Mouse (Mus musculus) olfactory bulb, adult 2 months (tissue): ENCODE measurements around the gene Ehf. TPM values are rescaled to one million over a fixed set of nuclear protein-coding genes. Genes with fewer than 3 reads are reported as not detected.
A peak's percentile ranks its signal among the peaks of the same experiment; 100 is the strongest.

Experiments
- H3K27ac ChIP-seq: fragments of 200-500 bp; 2 replicates; pipeline ENCODE4 v1.5.1; 2012; ENCODE audit warnings: low read depth, low read length; ENCODE audit not compliant: insufficient read depth
- H3K4me1 ChIP-seq: fragments of 200-500 bp; 2 replicates; pipeline ENCODE4 v1.6.1; 2012; ENCODE audit warnings: low read length; ENCODE audit not compliant: control insufficient read depth, insufficient read depth
- H3K4me3 ChIP-seq: fragments of 200-500 bp; 2 replicates; pipeline ENCODE4 v1.5.1; 2012; ENCODE audit warnings: mild to moderate bottlenecking, low read depth, low read length, moderate library complexity; ENCODE audit not compliant: insufficient read depth
- CTCF ChIP-seq: fragments of 200-500 bp; IDR thresholded peaks from 2 replicates; pipeline ENCODE4 v1.5.1; 2012; ENCODE audit warnings: low read depth, mild to moderate bottlenecking, low read length, moderate library complexity; ENCODE audit not compliant: insufficient read depth
- POLR2A ChIP-seq: fragments of 200-500 bp; IDR thresholded peaks from 2 replicates; pipeline ENCODE4 v1.6.1; 2012; ENCODE audit warnings: mild to moderate bottlenecking, low read depth, low read length, moderate library complexity; ENCODE audit not compliant: insufficient read depth
- WGBS: fragments of 180-500 bp; shearing (Covaris S2); methylation state at CpG from one replicate; pipeline ENCODE4 v1.1.7; 2018; 5-methylcytosine and 5-hydroxymethylcytosine counted together
- polyA plus RNA-seq: library from polyadenylated mRNA; stranded (reverse); fragments of >200 nt; gene quantifications from 2 replicates; pipeline ENCODE4 v1.2.4, GENCODE M21; 2012; ENCODE audit warnings: low replicate concordance; ENCODE audit not compliant: missing spikeins, insufficient read depth, insufficient read length

Ehf gene
- not detected in 2 replicates for polyA plus RNA-seq

DNA sequence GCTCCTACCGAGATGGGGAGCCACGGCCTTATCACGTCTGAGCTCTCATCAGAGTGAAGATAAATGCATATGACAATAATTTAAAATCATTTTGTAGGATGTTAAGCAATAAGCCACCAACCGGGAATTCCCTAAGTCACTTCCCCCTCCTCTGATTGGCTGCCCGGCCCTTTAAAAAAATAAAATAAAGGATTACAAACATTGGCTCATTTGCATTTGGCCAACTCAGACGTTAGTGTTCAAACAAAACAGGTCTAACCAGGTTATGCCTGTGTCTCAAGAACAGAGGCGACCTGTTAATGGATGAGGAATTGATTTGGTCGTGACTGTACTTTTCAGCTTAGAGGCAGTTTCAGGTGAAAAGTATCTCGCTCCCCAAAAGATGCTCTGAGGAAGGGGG, at the start of gene Ehf:
Gene Ehf, minus strand, starts transcription at position 147 of the 400 bp plus-strand sequence.
- WGBS, result 83% methylated on average over 9 of the region's 9 CpGs
- Histone ChIP-seq H3K27ac (no peak within 1 kb of the TSS), H3K4me1 (no peaks in the 10 kb centered on the region), H3K4me3 (no peak within 1 kb of the TSS)
- TF ChIP-seq POLR2A, result no peak
- no peak for TF ChIP-seq CTCF

DNA sequence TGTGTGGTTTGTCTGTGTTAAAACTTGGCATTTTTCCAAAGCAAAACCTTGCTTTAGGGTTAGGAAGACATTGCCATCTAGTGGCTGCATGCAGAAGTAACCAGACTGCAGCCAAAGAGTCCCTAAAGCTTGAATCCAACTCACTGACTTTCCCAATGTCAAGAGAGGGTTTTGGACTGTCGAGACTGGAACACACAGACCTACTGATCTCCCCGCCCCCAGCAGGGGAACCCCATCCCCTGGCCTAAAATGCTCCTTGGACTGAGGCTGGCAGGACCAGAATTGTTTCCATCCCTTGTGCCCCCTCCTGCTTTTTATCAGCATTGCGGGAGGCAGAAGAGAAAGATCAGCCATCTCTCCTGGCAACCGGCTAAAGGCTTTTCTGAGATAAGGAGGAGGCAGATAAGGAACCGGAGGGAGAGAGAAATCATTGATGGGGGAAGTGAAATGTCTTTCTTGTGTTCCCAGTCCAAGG, 44.4 kb upstream of the Ehf start:
- H3K4me1 ChIP-seq, result peaks cover 2% of the 10 kb centered on the region; the same call in 1 of the 2 replicates
- no peak for TF ChIP-seq POLR2A
- TF ChIP-seq CTCF, result peak; percentile 29; the same call in 1 of the 2 replicates
- H3K4me3 ChIP-seq, result no peak overlapping the region
- 8% methylated on average over 5 of the region's 5 CpGs for WGBS
- no peak overlapping the region for H3K27ac ChIP-seq

DNA sequence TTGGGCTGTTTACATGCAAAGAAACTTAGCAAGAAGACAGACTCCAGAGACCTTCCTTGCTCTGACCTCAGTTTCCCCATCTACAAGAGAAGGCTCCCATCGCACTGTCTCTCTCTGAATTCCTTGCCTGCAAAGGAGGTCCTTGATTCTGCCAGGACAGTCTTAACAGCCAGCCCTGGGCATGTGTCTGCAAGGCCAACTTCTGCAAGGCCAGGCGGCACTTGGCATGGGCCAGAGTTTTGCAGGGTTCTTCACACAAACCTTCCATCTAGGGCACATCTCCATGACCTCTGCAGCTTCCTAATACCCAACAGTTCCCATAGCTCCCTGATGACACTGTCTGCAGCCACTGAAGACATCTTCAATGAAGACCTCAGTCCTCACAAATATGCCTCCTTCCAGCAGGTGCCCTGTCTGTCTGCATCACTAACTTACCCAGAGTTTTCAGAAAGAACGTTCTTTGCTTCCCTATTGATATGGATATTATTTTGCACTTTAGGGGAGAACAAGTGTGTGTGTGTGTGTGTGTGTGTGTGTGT, 43.7 kb upstream of the Ehf start:
- Histone ChIP-seq H3K4me3 (no peak overlapping the region), H3K27ac (no peak overlapping the region), H3K4me1 (peaks cover 2% of the 10 kb centered on the region; the same call in 1 of the 2 replicates)
- WGBS, result 72% methylated on average over 3 of the region's 3 CpGs
- TF ChIP-seq POLR2A, result no peak
- TF ChIP-seq CTCF, result no peak

DNA sequence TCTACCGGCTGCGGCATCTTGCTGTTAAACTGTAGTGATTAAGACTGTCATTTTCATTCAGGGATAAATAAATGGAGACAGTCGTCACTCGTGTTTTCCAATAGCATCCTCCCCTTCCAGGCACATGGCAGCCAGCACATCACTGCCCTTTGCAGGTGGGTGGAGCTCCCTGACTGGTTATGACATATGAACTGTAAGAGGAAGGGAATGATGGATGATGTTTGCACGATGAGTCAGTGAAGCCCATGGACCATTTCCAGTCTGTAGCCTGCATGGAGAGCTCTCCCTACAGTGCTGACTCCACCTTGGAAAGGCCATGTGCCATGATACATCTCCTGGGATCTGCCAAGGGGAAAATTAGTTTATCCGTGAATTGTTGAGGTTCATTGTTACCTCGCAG, 40.5 kb upstream of the Ehf start:
- TF ChIP-seq POLR2A (no peak), CTCF (no peak)
- peaks cover 2% of the 10 kb centered on the region; the same call in 1 of the 2 replicates for H3K4me1 ChIP-seq
- H3K4me3 ChIP-seq, result no peak overlapping the region
- WGBS, result 84% methylated on average over 7 of the region's 7 CpGs
- no peak overlapping the region for H3K27ac ChIP-seq

DNA sequence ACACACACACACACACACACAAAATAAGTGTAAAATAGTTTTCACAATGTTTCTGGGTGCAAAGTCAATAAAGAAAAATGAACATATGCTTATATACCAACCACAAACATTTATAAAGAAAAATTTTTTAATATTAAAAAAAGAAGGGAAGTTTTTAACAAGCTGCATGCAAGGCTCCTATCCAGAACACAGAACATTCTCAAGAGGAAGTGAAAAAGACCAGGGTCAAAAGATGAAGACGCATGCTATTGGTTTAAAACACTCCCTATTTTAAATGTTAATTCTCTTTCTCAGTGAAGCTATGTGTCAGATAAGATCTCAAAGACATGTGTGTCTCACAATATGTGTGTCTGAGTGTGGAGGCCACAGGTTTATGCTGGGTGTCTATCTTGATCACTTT, 39.0 kb upstream of the Ehf start:
- Histone ChIP-seq H3K27ac (no peak overlapping the region), H3K4me3 (no peak overlapping the region), H3K4me1 (no peaks in the 10 kb centered on the region)
- WGBS, result 93% methylated on average over 1 of the region's 1 CpGs
- no peak for TF ChIP-seq POLR2A
- TF ChIP-seq CTCF, result no peak

DNA sequence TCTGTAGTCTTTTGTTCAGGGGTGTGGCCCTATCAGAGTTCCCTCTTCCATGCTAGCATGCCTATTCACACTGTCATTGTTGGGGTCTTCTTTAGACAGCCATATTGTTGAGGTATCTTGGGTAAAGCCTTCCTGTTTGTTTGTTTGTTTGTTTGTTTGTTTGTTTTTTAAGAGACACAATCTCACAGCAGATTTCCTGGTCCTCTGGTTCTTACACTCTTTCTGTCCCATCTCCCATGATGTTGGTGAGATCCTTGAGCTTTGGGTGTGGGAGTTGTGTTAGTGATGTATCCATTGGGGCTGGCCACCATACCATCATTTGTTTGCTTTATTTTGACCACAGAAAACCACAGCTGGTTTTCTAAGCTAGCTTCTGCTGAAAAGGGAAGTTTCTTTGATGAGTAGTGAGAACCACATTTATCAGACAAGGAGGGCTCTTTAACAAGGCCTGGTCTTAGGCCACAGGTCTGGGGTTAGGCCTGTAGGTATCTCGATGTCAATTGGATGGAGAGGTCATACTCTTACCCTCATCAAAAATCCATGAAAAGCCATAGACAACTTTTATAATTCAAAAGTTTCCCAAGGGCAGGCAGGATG, 38.4 kb upstream of the Ehf start:
- H3K27ac ChIP-seq, result no peak overlapping the region
- WGBS, result 97% methylated on average over 1 of the region's 1 CpGs
- no peak for TF ChIP-seq CTCF
- TF ChIP-seq POLR2A, result no peak

DNA sequence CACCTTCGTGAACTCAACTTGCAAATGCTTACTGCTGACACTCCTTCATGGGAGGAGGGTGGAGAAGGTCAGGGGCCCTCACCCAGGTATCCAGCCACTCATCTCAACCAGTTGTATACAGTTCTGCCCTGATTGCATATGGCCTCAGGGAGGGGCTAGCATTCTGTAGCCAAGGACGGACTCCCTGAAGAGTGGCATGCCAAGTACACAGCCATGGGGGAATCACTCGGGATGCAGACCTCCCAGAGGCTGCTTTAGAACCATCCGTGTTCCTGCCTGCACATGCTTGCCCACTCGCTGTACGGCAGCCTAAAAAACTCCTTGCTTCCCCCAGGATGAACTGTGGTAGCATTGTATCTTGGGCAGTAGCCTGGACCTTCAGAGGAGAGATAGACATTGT, 35.6 kb upstream of the Ehf start:
- Histone ChIP-seq H3K4me1 (no peaks in the 10 kb centered on the region), H3K27ac (no peak overlapping the region), H3K4me3 (no peak overlapping the region)
- TF ChIP-seq POLR2A, result no peak
- TF ChIP-seq CTCF, result no peak
- 89% methylated on average over 6 of the region's 6 CpGs for WGBS

More for the DNA sequence above, 38.4 kb upstream of the Ehf start:
- H3K4me1 ChIP-seq, result no peaks in the 10 kb centered on the region
- H3K4me3 ChIP-seq, result no peak overlapping the region

DNA sequence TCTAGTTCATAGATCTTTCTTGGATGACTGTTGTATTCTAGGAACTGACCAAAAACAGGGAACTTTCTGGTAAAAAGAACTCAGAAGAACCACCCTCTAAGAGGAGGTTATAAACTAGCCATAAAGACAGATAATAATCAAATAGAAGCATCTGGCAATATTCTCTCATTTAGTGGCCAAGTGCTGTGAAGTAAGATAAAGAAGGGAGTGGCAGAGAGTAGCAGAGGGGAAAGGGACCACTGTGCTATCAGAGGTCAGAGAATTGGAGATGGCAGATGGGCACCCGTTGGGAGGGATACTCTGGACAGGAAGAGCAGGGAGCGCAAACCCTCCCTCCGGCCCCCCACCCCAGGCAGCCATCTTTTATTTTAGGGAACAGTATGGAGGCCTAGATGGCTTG, 34.3 kb upstream of the Ehf start:
- TF ChIP-seq CTCF (no peak), POLR2A (no peak)
- Histone ChIP-seq H3K4me3 (no peak overlapping the region), H3K4me1 (no peaks in the 10 kb centered on the region), H3K27ac (no peak overlapping the region)
- 94% methylated on average over 3 of the region's 3 CpGs for WGBS

DNA sequence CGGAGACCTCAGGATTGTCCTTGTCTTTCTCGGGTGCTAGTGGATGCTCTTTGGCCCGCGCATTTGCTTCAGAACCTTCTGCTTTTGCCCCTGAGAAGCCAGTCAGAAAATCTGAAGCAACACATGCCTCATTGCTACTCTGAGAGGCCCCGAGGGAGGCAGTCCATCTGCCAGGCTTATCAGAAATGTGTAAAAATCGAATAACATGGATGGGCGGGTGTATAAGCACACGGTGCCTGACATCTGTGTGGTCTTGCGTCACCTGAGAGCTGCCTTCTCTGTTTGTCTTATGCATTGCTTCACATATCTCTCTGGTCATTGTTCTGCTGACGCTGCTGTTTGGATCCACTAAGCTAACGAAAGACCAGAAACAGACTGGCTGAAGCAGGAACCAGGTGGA, 33.5 kb upstream of the Ehf start:
- H3K27ac ChIP-seq, result no peak overlapping the region
- 87% methylated on average over 11 of the region's 11 CpGs for WGBS
- no peak overlapping the region for H3K4me3 ChIP-seq
- no peaks in the 10 kb centered on the region for H3K4me1 ChIP-seq
- no peak for TF ChIP-seq CTCF
- TF ChIP-seq POLR2A, result no peak
